Mouse (Mus musculus): ENCODE results near the gene Lefty2.

Lefty2 gene

DNA sequence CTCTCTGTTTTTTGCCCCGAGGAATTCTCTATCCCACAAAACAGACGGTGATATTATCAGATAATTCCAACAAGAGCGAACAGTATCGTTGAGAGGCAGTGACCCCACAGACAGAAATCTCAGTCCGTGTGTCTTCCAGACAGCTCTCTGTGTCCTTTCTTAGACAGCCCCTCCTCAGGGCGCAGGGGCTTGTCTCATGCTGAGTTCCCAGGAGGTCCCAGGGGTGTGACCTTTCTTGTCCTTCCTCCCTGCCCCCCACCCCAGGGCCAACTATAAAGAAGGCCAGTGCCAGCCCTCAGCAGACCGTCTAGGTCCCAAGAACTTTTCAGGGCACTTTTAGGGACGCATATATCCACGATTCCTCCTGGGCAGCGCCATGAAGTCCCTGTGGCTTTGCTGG, at the start of gene Lefty2:
TSS of gene Lefty2 (plus strand) at position 301 of the 400 bp plus-strand sequence.
- no peak for DNase-seq (ENCODE audit: low spot score)

- DNase-seq (ENCODE audit: low spot score): peak; percentile 72
Observed at GRCm38 (mm10) chr1:180848114-180848510, 44.8 kb upstream of the Lefty2 start.

DNA sequence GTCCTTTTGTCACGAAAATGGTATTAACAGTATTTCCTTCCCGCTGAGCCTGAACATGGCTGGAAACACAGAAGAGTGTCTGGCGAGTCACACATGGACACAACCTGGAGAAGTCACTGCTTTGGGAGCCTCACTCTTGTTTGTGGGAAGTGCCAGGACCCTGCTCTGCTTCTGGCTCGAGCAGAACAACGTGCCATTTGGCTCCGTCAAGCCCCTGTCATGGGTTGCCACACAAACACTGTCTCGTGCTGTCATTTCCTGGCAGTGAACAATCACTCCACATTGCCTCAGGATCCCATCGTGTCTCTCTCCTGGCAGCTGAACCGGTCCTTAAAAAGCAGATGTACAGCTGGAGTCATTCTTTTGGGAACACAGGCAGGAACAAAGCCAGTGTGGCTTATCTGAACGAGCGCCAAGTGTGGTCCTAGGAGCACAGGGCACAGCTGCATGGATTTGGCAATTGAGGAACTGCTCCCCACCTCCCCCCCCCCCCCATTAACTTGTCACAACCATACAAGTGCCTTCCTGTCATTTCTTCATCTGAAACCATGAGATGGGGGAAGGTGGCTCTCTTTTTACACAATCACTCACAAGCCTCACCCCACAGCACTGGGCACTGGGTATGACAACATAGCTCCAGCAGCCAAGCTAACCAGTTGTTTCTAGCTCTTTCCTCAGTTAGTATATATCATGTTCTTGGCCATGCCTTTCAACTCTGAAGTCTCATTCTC, 44.2 kb upstream of the Lefty2 start:
- peak; percentile 42 for DNase-seq (ENCODE audit: low spot score)

GRCm38 (mm10) chr1:180849701-180850301, 43.1 kb upstream of the Lefty2 start:
- no peak for DNase-seq (ENCODE audit: low spot score)

DNA sequence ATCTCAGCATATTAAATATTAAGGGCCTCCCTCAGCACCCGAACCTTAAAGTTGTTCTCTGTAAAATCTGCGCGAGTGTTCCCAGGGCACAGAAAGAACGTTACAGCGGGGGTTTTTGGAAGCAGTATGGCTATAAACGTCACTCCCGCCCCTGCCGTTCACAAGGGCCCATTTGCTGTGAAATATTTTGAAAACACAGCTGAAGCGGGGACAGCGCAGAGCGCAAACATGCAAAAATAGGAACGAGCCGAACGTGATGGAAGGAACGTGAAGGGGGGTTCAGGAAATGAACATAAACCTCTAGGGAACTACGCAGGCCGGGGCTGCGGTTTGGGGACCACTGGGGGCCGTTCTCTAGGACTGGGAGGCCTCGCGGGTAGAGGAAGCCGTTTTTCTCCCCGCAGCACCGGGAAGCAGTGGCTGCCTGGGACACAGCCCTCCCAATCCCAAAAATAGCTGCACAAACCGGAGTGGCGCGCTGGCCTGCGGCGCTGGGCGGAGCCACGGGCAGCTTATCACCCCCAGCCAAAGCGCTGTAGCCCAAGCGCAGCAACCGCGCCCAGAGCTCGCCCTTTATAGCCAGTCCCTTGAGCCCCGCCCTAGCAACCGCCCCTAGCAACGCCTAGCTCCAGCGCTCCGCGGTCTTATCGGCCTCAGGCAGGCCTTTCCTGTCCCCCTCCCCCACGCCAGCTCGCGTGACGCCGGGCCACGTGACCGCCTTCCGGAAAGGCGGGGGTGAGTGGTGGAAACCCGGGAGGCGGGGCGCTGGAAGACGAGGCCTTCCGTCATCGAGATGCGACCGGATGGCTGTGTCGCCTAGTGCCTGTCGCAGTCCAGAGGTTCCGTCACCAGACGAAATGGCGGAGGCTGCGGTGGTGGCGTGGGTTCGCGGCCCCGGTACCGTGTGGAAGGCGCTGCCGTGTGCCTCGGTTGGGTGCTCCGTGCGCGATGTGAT, 42.3 kb upstream of the Lefty2 start, which contains the start of gene Sde2:
TSS of gene Sde2 (plus strand) at position 812 of the 955 bp plus-strand sequence.
- peak; percentile 100 for DNase-seq (ENCODE audit: low spot score)

DNA sequence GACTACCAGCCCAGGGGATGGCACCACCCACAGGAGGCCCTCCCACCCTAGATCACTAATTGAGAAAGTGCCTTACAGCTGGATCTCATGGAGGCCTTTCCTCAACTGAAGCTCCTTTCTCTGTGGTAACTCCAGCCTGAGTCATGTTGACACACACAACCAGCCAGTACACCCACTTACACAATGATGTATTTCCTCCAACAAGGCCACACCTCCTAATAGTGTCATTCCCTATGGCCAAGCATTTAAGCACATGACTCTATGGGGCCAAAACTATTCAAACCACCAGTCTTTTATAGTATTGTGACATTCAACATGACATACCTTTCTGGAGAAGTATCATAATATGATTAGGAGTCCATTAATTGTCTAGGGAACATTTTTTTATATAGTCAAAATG, 34.1 kb upstream of the Lefty2 start:
- no peak for DNase-seq (ENCODE audit: low spot score)

GRCm38 (mm10) chr1:180860030-180860429, 32.9 kb upstream of the Lefty2 start:
- DNase-seq (ENCODE audit: low spot score): no peak

GRCm38 (mm10) chr1:180863606-180864005, 29.3 kb upstream of the Lefty2 start:
- DNase-seq (ENCODE audit: low spot score): no peak

GRCm38 (mm10) chr1:180866001-180866400, 26.9 kb upstream of the Lefty2 start:
- no peak for DNase-seq (ENCODE audit: low spot score)

- DNase-seq (ENCODE audit: low spot score): peak; percentile 61
Observed at GRCm38 (mm10) chr1:180870122-180870650, 22.7 kb upstream of the Lefty2 start.

DNA sequence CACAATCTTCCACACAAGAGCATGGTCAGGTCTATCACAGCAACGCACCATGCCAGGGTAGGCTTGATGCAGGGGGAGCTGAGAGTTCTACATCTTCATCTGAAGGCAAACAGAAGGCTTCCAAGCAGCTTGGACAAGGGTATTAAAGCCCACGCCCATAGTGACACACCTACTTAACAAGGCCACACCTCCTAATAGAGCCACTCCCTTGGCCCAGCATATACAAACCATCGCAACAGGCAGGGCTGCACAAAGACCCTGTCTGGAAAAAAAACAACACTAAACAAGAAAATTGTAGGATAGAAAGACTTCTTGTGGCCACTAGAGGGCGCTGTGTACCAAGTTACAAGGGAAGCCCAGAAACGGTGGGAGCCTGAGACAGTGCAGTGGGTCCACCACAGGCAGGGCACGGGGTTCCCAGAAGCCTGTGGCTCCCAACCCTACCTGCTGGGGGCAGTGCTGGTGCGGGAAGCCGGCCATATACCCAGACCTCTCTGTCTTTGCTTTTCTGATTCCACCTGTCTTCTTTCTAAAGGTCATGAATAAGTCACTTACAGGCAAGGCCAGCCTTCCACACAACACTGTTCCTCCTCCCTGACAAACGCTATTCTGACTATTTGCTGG, 18.9 kb upstream of the Lefty2 start:
- peak; percentile 45 for DNase-seq (ENCODE audit: low spot score)

GRCm38 (mm10) chr1:180874615-180875014, 18.3 kb upstream of the Lefty2 start:
- no peak for DNase-seq (ENCODE audit: low spot score)

DNA sequence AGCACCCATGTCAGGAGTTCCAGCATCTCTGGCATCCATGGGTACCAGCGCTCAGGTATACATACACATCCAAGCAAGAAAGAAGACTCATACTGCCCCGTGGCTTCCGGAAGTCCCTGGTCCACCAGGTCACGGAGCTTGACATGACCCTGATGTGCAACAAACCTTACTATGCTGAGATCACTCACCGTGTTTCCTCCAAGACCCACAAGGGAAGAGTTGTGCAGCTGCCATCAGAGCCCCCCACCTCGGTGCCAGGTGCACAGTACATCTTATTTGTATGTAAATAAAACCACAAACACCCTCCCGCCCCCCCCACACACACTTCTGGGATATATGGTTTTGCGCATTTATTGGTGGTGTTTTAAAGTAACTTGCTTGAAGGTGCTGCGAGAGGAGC, 17.8 kb upstream of the Lefty2 start:
- DNase-seq (ENCODE audit: low spot score): no peak

- no peak for DNase-seq (ENCODE audit: low spot score)
Observed at GRCm38 (mm10) chr1:180877466-180877865, 15.4 kb upstream of the Lefty2 start.

GRCm38 (mm10) chr1:180881768-180882167, 11.1 kb upstream of the Lefty2 start:
- DNase-seq (ENCODE audit: low spot score): no peak

DNA sequence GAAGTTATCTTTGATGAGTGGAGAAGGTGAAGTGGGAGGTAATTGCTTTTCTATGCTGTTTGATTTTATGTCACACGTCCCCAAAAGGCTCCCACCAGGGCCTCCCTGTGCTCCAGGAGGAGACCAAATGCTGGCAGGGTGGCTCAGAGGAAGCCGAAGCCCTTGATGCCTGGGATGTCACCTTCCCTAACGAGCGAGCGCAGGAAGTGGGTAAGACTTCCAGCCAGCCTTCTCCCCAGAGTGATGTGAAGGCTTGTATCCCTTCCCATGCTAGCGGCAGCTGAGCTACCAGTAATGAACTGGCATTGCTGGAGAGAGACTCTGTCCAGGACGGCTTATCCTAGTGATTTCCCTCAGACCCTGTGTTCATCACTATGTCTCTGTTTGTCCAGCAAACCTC, 9.2 kb upstream of the Lefty2 start:
- DNase-seq (ENCODE audit: low spot score): no peak

- no peak for DNase-seq (ENCODE audit: low spot score)
Observed at GRCm38 (mm10) chr1:180884484-180884883, 8.4 kb upstream of the Lefty2 start.

- peak; percentile 63 for DNase-seq (ENCODE audit: low spot score)
Observed at GRCm38 (mm10) chr1:180888556-180889042, 4.3 kb upstream of the Lefty2 start.

GRCm38 (mm10) chr1:180889172-180889571, 3.7 kb upstream of the Lefty2 start:
- DNase-seq (ENCODE audit: low spot score): no peak

DNA sequence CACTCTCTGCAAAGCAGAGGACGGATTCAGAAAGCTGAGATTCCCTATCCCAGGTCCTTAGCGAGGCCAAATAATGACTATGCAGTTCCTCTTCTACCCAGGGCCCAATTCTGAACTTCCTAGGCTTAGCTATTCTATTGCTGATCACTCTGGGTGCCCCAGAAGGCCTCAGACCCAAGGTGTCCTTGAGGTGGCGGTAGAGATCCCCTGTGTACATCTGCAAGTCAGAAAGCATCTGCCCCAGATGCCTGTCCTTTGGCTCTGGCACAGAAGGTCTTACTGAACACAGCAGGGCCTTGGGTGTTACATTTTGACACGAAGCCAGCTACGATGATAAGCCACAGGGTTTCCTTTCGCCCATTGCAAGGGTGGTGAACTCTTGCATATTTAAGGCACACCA, 3.1 kb upstream of the Lefty2 start:
- DNase-seq (ENCODE audit: low spot score): no peak

Data from testis, postnatal 14 days (tissue).